Mouse (Mus musculus) ES-Bruce4 (cell line): ENCODE results near the gene Tchhl1. TPM values are rescaled to one million over a fixed set of nuclear protein-coding genes. Genes with fewer than 3 reads are reported as not detected.

Experiments
- H3K27ac ChIP-seq: 2 replicates; pipeline ENCODE4 v1.5.1; 2012; ENCODE audit warnings: low read length, inconsistent platforms; ENCODE audit not compliant: insufficient read depth
- H3K27me3 ChIP-seq: 2 replicates; pipeline ENCODE4 v1.6.1; 2012; ENCODE audit warnings: mild to moderate bottlenecking, low read length, inconsistent platforms; ENCODE audit not compliant: control insufficient read depth, poor library complexity, insufficient read depth, severe bottlenecking
- H3K36me3 ChIP-seq: 2 replicates; pipeline ENCODE4 v1.6.1; 2012; ENCODE audit warnings: inconsistent platforms, mild to moderate bottlenecking, low read length, moderate library complexity; ENCODE audit not compliant: control insufficient read depth, poor library complexity, insufficient read depth, severe bottlenecking
- H3K4me1 ChIP-seq: one replicate; pipeline ENCODE4 v1.8.1; 2011; ENCODE audit warnings: low read length; ENCODE audit not compliant: control insufficient read depth, insufficient read depth
- H3K4me3 ChIP-seq: 2 replicates; pipeline ENCODE4 v1.5.1; 2011; ENCODE audit warnings: low read depth, mild to moderate bottlenecking, low read length
- H3K9ac ChIP-seq: 2 replicates; pipeline ENCODE4 v1.6.1; 2012; ENCODE audit warnings: low read depth, mild to moderate bottlenecking, inconsistent platforms; ENCODE audit not compliant: poor library complexity, severe bottlenecking
- H3K9me3 ChIP-seq: replicated peaks from 2 replicates; pipeline ENCODE4 v1.6.1; 2012; ENCODE audit warnings: mild to moderate bottlenecking, low read length, inconsistent platforms; ENCODE audit not compliant: control insufficient read depth, poor library complexity, insufficient read depth, severe bottlenecking
- CTCF ChIP-seq: IDR thresholded peaks from one replicate; pipeline ENCODE4 v1.8.1; 2011; ENCODE audit warnings: low read depth, low read length
- EP300 ChIP-seq: IDR thresholded peaks from 2 replicates; pipeline ENCODE4 v1.6.1; 2011; ENCODE audit warnings: low read depth, low read length; ENCODE audit not compliant: insufficient read depth
- POLR2A ChIP-seq: IDR thresholded peaks from one replicate; pipeline ENCODE4 v1.8.1; 2011; ENCODE audit warnings: low read length; ENCODE audit not compliant: insufficient read depth
- polyA plus RNA-seq: library from polyadenylated mRNA; stranded (reverse); fragments of >200 nt; gene quantifications from 2 replicates; pipeline ENCODE4 v1.2.4, GENCODE M21; 2011; ENCODE audit warnings: low read depth; ENCODE audit not compliant: missing spikeins, insufficient read depth, insufficient read length

Gene Tchhl1
- polyA plus RNA-seq, 1 experiment: not detected

GRCm38 (mm10) chr3:93469629-93470028 is 1.1 kb downstream of the Tchhl1 start:
- Histone ChIP-seq H3K9me3 (no peaks in the 10 kb centered on the region), H3K36me3 (no peaks in the 10 kb centered on the region)

GRCm38 (mm10) chr3:93480053-93480452 is 11.5 kb downstream of the Tchhl1 start:
- Histone ChIP-seq H3K9me3 (no peaks in the 10 kb centered on the region), H3K36me3 (no peaks in the 10 kb centered on the region), H3K4me1 (no peaks in the 10 kb centered on the region), H3K4me3 (no peak overlapping the region), H3K27ac (no peak overlapping the region), H3K27me3 (no peaks in the 10 kb centered on the region; the same call in 1 of the 2 replicates), H3K9ac (no peak overlapping the region)
- TF ChIP-seq POLR2A: no peak
- no peak for TF ChIP-seq CTCF
- no peak for TF ChIP-seq EP300

More at GRCm38 (mm10) chr3:93469629-93470028, 1.1 kb downstream of the Tchhl1 start:
- no peak overlapping the region for H3K4me3 ChIP-seq
- TF ChIP-seq EP300 (no peak), CTCF (no peak), POLR2A (no peak)
- H3K27ac ChIP-seq: no peak overlapping the region
- H3K27me3 ChIP-seq: no peaks in the 10 kb centered on the region
- H3K9ac ChIP-seq: no peak overlapping the region
- no peaks in the 10 kb centered on the region for H3K4me1 ChIP-seq

- H3K4me3 ChIP-seq: no peak overlapping the region
- H3K27me3 ChIP-seq: no peaks in the 10 kb centered on the region; the same call in 1 of the 2 replicates
- no peaks in the 10 kb centered on the region for H3K4me1 ChIP-seq
- H3K36me3 ChIP-seq: no peaks in the 10 kb centered on the region
- no peaks in the 10 kb centered on the region for H3K9me3 ChIP-seq
- H3K27ac ChIP-seq: no peak overlapping the region
- H3K9ac ChIP-seq: no peak overlapping the region
- TF ChIP-seq EP300 (no peak), CTCF (no peak), POLR2A (no peak)
These were observed 13.5 kb downstream of the Tchhl1 start for GRCm38 (mm10) chr3:93481982-93482616.

- Histone ChIP-seq H3K36me3 (no peaks in the 10 kb centered on the region), H3K27me3 (no peaks in the 10 kb centered on the region; the same call in 1 of the 2 replicates), H3K4me3 (no peak overlapping the region), H3K27ac (no peak overlapping the region), H3K4me1 (no peaks in the 10 kb centered on the region), H3K9me3 (no peaks in the 10 kb centered on the region), H3K9ac (no peak overlapping the region)
- TF ChIP-seq CTCF (no peak), POLR2A (no peak), EP300 (no peak)
These were observed 17.1 kb downstream of the Tchhl1 start for GRCm38 (mm10) chr3:93485611-93486010.

- Histone ChIP-seq H3K4me3 (no peak overlapping the region), H3K27me3 (no peaks in the 10 kb centered on the region), H3K4me1 (no peaks in the 10 kb centered on the region), H3K36me3 (no peaks in the 10 kb centered on the region), H3K27ac (no peak overlapping the region), H3K9ac (no peak overlapping the region), H3K9me3 (no peaks in the 10 kb centered on the region)
- TF ChIP-seq EP300 (no peak), POLR2A (no peak), CTCF (no peak)
These were observed 20.0 kb downstream of the Tchhl1 start for GRCm38 (mm10) chr3:93488541-93488940.

- Histone ChIP-seq H3K4me1 (no peaks in the 10 kb centered on the region), H3K4me3 (no peak overlapping the region), H3K9ac (no peak overlapping the region), H3K27me3 (no peaks in the 10 kb centered on the region), H3K36me3 (no peaks in the 10 kb centered on the region), H3K9me3 (no peaks in the 10 kb centered on the region), H3K27ac (no peak overlapping the region)
- TF ChIP-seq EP300 (no peak), CTCF (no peak), POLR2A (no peak)
These were observed 23.6 kb downstream of the Tchhl1 start for GRCm38 (mm10) chr3:93492176-93492575.
